Mouse (Mus musculus) left cerebral cortex, adult 18-20 months (tissue): ENCODE measurements around the gene Hyal2. TPM values are rescaled to one million over a fixed set of nuclear protein-coding genes. Genes with fewer than 3 reads are reported as not detected.

Experiments
- DNase-seq, 2 experiments: peaks; one replicate each; pipeline ENCODE4 v3.0.0; 2021 to 2022; ENCODE audit warnings: low spot score in 2 of 2, mixed read lengths in 1 of 2
- long read RNA-seq, 2 experiments: library from polyadenylated mRNA; stranded (forward); transcript quantifications; one replicate each; pipeline ENCODE4 v2.0.0; 2021
- total RNA-seq, 2 experiments: library from RNA; stranded (reverse); gene quantifications; 2 replicates each; pipeline ENCODE4 v1.2.3; 2021

The Hyal2 gene
- 10 to 100 TPM; 13.0 to 15.5 TPM for total RNA-seq
- long read RNA-seq, experiment 1, transcript Hyal2-201 (4 exons, 1,893 nt), result major isoform, 14 of 26 reads
- long read RNA-seq, experiment 1, partial matches to known transcripts, result 7 of 26 reads
- long read RNA-seq, experiment 1, other reads (novel, unspliced or antisense), result 0 of 26 reads
- long read RNA-seq, experiment 2, transcript Hyal2-201 (4 exons, 1,893 nt), result major isoform, 12 of 19 reads
- long read RNA-seq, experiment 2, partial matches to known transcripts, result 5 of 19 reads
- long read RNA-seq, experiment 2, other reads (novel, unspliced or antisense), result 1 of 19 reads

DNA sequence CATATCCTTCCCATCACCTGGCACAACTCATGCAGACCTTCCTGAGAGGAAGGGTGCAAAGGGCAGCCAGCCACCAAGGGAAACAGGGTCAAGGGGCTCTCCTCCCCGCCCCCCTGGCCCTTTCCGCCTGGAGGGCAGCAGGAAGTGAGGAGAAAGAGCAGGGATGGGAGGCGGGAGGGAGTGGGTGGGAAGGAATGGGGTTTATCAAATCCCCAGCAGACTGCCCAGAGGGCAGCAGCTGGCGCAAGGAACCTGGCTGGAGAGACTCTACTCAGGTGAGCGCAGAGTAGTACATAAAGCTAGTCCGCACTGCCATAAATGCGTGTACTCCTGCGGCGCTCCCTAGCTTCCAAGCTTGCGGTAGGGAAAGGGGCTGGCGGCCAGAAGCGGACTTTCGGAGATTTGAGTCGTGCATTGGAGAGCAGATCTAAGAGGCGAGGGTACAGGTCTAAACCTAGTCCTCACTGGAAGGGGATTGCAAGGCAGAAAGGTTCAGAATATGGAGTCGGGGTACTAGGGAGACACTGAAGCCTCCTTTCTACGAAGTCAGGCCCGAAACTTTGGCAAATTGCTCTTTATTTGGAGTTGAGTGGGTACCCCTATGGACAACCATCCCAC, at the start of gene Hyal2:
TSS of gene Hyal2 (plus strand) at position 244 of the 618 bp plus-strand sequence.
- no peak for DNase-seq

DNA sequence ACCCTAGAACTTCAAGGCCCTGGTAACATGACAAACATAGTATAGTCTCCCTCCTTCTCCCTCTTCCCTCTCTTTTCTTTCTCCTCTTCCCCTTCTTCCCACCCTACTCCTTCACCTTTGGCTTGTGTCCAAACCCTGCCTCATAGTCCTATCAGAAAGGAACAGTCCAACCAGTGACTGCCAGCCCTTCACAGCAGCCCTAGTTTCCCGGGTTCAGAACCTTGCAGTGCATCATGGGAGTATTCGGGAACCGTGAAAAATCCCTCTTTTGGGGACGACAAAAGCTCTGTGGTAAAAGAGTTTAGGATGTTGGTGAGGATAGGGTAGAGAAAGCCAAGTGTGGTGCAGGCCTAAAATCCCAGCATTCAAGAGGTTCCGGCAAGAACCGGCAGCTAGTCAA, 47.4 kb upstream of the Hyal2 start:
- DNase-seq, result no peak

GRCm38 (mm10) chr9:107521190-107521589, 46.6 kb upstream of the Hyal2 start:
- DNase-seq, result no peak

GRCm38 (mm10) chr9:107521711-107522399, 45.9 kb upstream of the Hyal2 start:
- no peak for DNase-seq

DNA sequence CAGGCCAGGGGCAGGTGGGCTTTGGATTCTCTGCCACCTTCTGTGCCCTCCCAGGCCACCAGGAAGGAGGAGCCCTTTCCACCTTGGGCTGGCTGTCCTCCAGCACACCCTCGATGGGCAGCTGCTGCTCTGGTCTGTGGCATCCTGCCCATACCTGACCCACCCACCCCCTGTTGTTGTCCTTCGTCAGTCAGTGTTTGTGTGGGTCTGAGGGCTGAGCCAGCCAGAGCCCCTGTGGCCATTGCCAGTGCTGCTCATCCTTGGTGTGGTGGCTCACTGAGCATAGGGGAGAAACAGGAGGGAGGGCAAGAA, 45.4 kb upstream of the Hyal2 start:
- DNase-seq, result no peak

DNA sequence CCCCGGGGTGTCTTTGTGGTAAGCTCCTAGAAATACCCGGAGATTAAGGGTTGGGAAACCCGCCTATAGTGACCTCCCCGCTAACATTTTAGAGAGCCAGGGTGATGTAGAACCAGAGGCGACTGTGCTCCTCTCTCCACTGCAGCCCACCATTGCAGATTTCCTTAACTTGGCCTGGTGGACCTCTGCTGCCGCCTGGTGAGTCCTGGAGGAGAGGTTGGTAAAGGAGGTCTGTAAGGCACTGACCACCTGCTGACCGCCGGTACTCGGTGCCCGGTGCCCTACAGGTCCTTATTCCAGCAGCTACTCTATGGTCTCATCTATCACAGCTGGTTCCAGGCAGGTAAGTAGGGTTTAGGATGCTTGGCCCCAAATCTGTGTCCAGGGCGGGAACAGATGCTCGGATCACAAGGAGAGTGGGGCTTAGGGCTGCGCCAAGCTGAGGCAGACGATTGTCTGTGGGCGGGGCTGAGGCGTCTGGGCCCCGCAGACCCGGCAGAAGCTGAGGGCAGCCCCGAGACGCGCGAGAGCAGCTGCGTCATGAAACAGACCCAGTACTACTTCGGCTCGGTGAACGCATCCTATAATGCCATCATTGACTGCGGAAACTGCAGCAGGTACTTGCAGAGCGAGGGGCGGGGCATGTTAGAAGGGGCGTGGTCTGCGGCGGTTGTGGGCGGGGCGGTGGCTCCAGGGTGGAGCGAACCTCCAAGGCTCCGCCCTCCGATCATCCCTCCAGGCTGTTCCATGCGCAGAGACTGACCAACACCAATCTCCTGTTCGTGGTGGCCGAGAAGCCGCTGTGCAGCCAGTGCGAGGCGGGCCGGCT, 41.3 kb upstream of the Hyal2 start:
- peak; percentile 68 to 77 for DNase-seq

- DNase-seq, result peak; percentile 88 to 94
Measured at GRCm38 (mm10) chr9:107533791-107534407, 33.8 kb upstream of the Hyal2 start, which contains the start of gene Tmem115. Tmem115 (plus strand) TSS chr9:107533945.

DNA sequence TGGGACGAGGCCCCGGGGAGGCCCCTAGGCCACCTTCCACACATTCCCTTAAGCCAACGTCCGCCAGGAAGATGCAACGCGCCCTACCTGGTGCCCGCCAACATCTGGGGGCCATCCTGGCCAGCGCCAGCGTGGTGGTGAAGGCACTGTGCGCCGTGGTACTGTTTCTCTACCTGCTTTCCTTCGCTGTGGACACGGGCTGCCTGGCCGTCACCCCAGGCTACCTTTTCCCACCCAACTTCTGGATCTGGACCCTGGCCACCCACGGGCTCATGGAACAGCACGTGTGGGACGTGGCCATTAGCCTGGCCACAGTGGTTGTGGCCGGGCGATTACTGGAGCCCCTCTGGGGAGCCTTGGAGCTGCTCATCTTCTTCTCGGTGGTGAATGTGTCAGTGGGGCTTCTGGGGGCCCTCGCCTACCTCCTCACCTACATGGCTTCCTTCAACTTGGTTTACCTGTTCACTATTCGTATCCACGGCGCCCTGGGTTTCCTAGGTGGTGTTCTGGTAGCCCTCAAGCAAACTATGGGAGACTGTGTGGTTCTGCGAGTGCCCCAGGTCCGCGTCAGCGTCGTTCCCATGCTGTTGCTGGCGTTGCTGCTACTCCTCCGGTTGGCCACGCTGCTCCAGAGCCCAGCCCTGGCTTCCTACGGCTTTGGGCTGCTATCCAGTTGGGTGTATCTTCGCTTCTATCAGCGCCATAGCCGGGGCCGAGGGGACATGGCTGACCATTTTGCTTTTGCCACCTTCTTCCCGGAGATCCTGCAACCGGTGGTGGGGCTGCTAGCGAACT, 33.1 kb upstream of the Hyal2 start:
- no peak for DNase-seq

GRCm38 (mm10) chr9:107538231-107538630, 29.5 kb upstream of the Hyal2 start:
- no peak for DNase-seq

GRCm38 (mm10) chr9:107538711-107539110, 29.0 kb upstream of the Hyal2 start:
- no peak for DNase-seq

DNA sequence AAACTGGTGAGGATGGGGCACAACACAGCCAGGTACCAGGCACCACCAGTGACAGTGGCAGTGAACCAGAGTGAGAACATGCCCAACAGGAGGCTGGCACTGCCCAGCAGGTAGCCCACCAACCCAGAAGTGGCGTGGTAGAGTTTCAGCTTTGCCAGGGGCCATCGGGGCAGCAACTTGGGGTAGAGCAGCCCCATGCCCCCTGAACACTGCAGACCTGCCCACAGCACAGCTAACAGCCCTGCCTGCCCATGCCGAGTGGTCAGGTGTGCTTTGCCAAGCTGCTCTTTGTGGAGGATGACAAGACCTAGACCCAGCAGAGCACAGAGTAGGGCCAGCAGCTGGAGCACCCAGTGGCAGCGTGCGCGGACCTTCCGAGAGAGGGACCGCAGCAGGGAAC, 27.8 kb upstream of the Hyal2 start:
- no peak for DNase-seq

DNA sequence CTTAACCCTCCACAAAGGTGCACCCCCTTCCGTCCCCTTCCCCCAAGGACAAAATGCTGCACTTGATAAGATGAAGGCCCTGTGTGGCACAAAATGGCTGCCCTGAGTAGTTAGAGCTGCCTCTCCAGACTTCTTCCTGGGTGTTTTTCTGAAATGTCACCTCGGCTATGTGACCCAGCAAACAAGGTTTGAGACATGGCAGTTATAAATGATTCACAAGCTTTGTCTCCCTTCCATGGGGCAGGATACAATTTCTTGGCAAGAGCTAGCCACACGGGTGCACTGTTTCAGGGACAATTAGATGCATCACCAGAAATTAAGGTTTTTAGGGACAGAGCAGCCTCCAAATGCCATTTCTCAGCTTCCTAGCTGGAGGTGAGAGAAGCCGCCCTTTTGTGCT, 27.3 kb upstream of the Hyal2 start:
- DNase-seq, result no peak

GRCm38 (mm10) chr9:107541005-107541404, 26.7 kb upstream of the Hyal2 start:
- no peak for DNase-seq

DNA sequence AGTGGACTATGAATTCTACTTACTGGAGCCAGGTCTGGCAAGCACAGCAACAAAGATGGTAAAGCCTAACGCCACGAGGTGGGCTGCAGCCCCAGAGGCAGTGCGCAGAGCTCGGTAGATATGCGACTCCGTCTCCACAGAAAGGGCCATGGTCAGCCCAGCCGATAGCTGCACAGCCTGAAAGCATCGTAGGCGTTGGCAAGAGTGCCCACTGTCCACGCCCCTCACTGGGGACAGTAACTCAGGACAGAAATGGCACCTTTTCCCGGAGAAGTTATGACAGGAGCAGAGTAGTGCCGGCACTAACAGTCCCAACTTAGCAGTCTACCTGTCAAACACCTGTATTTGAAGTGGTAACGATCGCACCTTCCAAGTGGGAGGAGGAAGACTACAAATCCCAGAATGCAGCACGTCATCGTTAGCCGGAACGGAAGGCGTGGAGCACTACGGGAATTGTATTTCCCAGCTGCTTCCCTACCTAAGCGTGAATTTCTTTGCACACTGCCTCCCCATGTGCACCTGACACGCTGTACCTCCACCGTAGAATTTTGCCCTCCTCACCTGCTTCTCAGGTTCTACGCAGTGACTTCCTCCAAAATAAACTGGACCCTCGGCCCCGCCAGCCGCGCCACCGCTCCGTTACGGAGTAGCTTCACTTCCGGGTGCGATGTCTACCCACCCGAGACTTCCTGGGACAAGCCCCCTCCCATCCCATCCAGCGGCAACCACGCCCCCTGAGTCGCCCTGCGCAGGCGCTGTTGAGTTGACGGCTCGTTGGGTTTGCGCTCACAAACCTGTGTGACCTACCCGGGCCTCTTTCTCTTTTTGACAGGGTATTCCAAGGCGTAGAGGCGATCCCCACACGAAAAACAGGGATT, 26.0 kb upstream of the Hyal2 start, which contains the start of the genes Cyb561d2 and Nprl2:
TSS of gene Cyb561d2 (minus strand) at position 720 of the 878 bp plus-strand sequence.
TSS of gene Nprl2 (plus strand) at position 753 of the 878 bp plus-strand sequence.
- DNase-seq, result peak; percentile 92 to 95

GRCm38 (mm10) chr9:107542352-107542686, 25.4 kb upstream of the Hyal2 start:
- no peak for DNase-seq

GRCm38 (mm10) chr9:107542721-107543120, 25.0 kb upstream of the Hyal2 start:
- no peak for DNase-seq

DNA sequence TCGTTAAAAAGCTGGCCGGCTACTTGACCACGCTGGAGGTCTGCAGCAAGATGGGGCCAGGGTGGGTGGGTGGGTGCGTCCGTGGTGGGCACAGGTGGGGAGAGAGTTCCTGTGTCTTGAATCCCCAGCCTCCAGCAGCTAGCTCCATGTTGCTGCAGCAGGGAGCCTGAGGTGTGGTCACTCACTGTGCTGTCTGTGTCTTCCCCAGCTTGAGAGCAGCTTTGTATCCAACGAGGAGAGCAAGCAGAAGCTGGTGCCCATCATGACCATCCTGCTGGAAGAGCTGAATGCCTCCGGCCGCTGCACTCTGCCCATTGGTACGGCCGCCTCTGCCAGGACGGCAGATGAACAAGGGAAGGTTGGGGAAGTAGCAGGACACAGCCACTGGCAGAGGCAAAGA, 24.4 kb upstream of the Hyal2 start:
- no peak for DNase-seq

- DNase-seq, result no peak
Measured at GRCm38 (mm10) chr9:107544196-107544700, 23.5 kb upstream of the Hyal2 start.

DNA sequence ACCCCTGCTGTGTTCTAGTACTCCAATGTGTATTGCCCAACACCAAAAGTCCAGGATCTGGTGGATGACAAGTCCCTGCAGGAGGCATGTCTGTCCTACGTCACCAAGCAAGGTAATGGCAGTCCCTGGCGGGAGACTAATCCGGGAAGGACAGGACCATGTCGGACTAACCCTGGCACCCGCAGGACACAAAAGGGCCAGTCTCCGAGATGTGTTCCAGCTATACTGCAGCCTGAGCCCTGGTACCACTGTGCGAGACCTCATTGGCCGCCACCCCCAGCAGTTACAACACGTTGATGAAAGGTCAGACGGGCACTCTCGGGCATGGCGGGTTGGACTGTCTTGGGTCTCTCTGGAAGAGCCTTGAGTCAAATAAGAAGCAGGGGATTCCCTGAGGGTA, 23.0 kb upstream of the Hyal2 start:
- no peak for DNase-seq
